Mouse (Mus musculus): ENCODE measurements around the gene Syne2. TPM values are rescaled to one million over a fixed set of nuclear protein-coding genes. Genes with fewer than 3 reads are reported as not detected.

The Syne2 gene
- polyA plus RNA-seq, 1 experiment from 2014 or later: 49.6 TPM

GRCm38 (mm10) chr12:76051879-76052278 is 233.9 kb downstream of the Syne2 start:
- Histone ChIP-seq H3K4me2 (no peak overlapping the region), H3K4me1 (peaks cover 5% of the 10 kb centered on the region; the same call in 1 of the 2 replicates), H3K36me3 (peaks cover 90% of the 10 kb centered on the region), H3K4me3 (no peak overlapping the region), H3K27me3 (replicated peaks) (no peaks in the 10 kb centered on the region), H3K9me3 (no peaks in the 10 kb centered on the region), H3K27ac (replicated peaks) (no peak overlapping the region), H3K9ac (no peak overlapping the region)
- WGBS: 84% methylated on average over 9 of the region's 9 CpGs
- no peak for ATAC-seq (ENCODE audit: extremely low read depth, insufficient number of reproducible peaks, low FRiP score, low TSS enrichment)

DNA sequence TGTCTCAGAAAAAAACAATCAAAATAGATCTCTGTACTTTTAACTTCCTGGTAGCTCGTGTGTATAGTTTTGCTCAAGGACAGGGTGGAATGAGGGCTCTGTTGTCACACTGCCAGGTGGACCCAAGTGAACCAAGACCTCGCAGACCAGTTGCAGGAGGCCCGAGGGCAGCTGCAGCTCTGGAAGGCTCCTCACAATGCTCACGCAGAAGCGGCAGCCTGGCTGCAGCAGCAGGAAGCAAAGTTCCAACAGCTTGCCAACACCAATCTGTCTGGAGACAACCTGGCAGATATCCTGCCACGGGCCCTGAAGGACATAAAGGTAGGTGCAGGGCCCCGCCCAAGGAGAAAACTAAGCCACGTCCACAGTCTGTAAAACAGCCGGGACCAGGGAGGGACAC is 236.7 kb downstream of the Syne2 start:
- H3K27ac ChIP-seq (replicated peaks): no peak overlapping the region
- ATAC-seq (ENCODE audit: extremely low read depth, insufficient number of reproducible peaks, low FRiP score, low TSS enrichment): no peak
- H3K4me2 ChIP-seq: no peak overlapping the region
- H3K4me1 ChIP-seq: no peaks in the 10 kb centered on the region
- 72% methylated on average over 9 of the region's 9 CpGs for WGBS
- peaks cover 92% of the 10 kb centered on the region for H3K36me3 ChIP-seq
- H3K4me3 ChIP-seq: no peak overlapping the region
- no peaks in the 10 kb centered on the region for H3K27me3 ChIP-seq (replicated peaks)
- H3K9ac ChIP-seq: no peak overlapping the region
- no peaks in the 10 kb centered on the region for H3K9me3 ChIP-seq

GRCm38 (mm10) chr12:76063001-76063400 is 245.1 kb downstream of the Syne2 start:
- H3K4me2 ChIP-seq: no peak overlapping the region
- no peaks in the 10 kb centered on the region for H3K9me3 ChIP-seq
- peaks cover 94% of the 10 kb centered on the region for H3K36me3 ChIP-seq
- 78% methylated on average over 4 of the region's 4 CpGs for WGBS
- ATAC-seq (ENCODE audit: extremely low read depth, insufficient number of reproducible peaks, low FRiP score, low TSS enrichment): no peak
- no peaks in the 10 kb centered on the region for H3K27me3 ChIP-seq (replicated peaks)
- no peak overlapping the region for H3K27ac ChIP-seq (replicated peaks)
- no peaks in the 10 kb centered on the region for H3K4me1 ChIP-seq
- H3K9ac ChIP-seq: no peak overlapping the region
- H3K4me3 ChIP-seq: no peak overlapping the region

GRCm38 (mm10) chr12:76070386-76070785 is 252.5 kb downstream of the Syne2 start:
- Histone ChIP-seq H3K27me3 (replicated peaks) (no peaks in the 10 kb centered on the region), H3K4me2 (no peak overlapping the region), H3K27ac (replicated peaks) (no peak overlapping the region), H3K4me3 (no peak overlapping the region), H3K4me1 (peaks cover 23% of the 10 kb centered on the region), H3K9ac (no peak overlapping the region), H3K36me3 (peaks cover 51% of the 10 kb centered on the region), H3K9me3 (no peaks in the 10 kb centered on the region)
- ATAC-seq (ENCODE audit: extremely low read depth, insufficient number of reproducible peaks, low FRiP score, low TSS enrichment): no peak
- 77% methylated on average over 5 of the region's 5 CpGs for WGBS

GRCm38 (mm10) chr12:76071935-76072849 is 254.3 kb downstream of the Syne2 start:
- H3K4me2 ChIP-seq: peak overlapping the region; percentile 57
- 15% methylated on average over 19 of the region's 19 CpGs for WGBS
- peak overlapping the region; percentile 63 for H3K9ac ChIP-seq
- no peaks in the 10 kb centered on the region for H3K9me3 ChIP-seq
- peak overlapping the region; percentile 36 for H3K4me3 ChIP-seq
- peaks cover 23% of the 10 kb centered on the region for H3K4me1 ChIP-seq
- H3K27ac ChIP-seq (replicated peaks): peak overlapping the region; percentile 70
- H3K27me3 ChIP-seq (replicated peaks): no peaks in the 10 kb centered on the region
- ATAC-seq (ENCODE audit: extremely low read depth, insufficient number of reproducible peaks, low FRiP score, low TSS enrichment): no peak
- peaks cover 50% of the 10 kb centered on the region for H3K36me3 ChIP-seq

DNA sequence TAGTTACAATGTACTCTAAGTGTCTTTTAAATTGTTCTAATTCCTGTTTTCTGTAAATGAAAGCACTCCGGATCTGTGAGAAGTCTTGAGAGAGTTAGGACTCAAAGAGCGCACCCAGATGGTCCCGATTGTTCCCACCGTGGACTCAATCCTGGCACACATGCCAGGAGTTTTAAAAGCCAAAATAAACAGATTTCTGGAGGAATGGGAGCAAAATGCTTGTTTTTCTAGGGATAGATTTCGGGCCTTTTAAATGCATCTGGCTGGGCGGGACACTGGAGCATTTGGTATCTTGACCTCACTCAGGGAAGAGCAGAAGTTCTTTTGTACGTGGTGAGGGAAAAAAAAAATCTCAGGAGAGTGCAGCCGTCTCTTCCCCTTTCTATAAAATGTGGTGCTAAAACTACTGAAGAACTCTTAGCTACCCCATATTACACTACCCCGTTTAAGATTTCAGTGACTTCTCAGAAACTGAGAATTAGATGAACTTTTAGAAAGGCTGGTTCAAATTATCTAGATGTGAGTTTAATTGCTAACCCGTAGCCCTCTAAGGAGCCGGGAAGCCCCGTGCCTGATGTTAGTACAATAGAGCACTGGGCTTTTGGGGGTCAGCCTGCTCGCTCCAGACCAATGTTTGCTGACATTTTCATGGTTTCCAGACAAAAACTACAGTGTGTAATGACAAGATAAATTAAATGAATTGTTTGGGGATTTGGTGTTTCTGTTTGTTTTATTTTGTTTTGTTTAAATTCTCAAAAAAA is 255.3 kb downstream of the Syne2 start:
- H3K36me3 ChIP-seq: peaks cover 49% of the 10 kb centered on the region
- no peaks in the 10 kb centered on the region for H3K9me3 ChIP-seq
- peaks cover 23% of the 10 kb centered on the region for H3K4me1 ChIP-seq
- peak overlapping the region; percentile 22 for H3K4me3 ChIP-seq
- ATAC-seq (ENCODE audit: extremely low read depth, insufficient number of reproducible peaks, low FRiP score, low TSS enrichment): no peak
- 32% methylated on average over 13 of the region's 13 CpGs for WGBS
- peak overlapping the region; percentile 28; the same call in 1 of the 2 replicates for H3K9ac ChIP-seq
- H3K27ac ChIP-seq (replicated peaks): peak overlapping the region; percentile 39
- H3K4me2 ChIP-seq: peak overlapping the region; percentile 57
- H3K27me3 ChIP-seq (replicated peaks): no peaks in the 10 kb centered on the region

DNA sequence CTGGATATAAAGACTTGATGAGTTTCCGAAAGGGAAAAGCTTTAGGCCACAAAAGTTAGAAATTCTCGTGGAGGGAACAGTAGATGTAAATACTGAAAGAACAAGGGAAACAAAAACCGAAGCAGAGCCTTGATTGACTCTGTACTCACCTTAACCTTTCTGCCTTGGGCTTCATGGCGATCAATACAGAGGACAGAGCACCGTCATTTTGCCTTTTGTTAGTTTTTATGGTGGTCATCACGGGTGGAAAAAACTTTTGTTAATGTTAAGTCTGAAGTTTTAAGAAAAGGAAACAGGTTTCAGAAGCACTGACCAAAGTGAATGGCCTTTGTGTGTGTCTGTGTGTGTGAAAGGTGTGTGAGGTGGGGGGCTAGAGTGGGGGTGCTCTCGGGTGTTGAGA is 256.0 kb downstream of the Syne2 start:
- H3K4me3 ChIP-seq: no peak overlapping the region
- H3K36me3 ChIP-seq: peaks cover 49% of the 10 kb centered on the region
- no peak for ATAC-seq (ENCODE audit: extremely low read depth, insufficient number of reproducible peaks, low FRiP score, low TSS enrichment)
- no peak overlapping the region for H3K27ac ChIP-seq (replicated peaks)
- H3K4me2 ChIP-seq: no peak overlapping the region
- H3K4me1 ChIP-seq: peaks cover 23% of the 10 kb centered on the region
- 62% methylated on average over 7 of the region's 7 CpGs for WGBS
- no peaks in the 10 kb centered on the region for H3K9me3 ChIP-seq
- no peaks in the 10 kb centered on the region for H3K27me3 ChIP-seq (replicated peaks)
- H3K9ac ChIP-seq: no peak overlapping the region

GRCm38 (mm10) chr12:76080876-76081556 is 263.1 kb downstream of the Syne2 start:
- H3K27me3 ChIP-seq (replicated peaks): no peaks in the 10 kb centered on the region
- no peak for ATAC-seq (ENCODE audit: extremely low read depth, insufficient number of reproducible peaks, low FRiP score, low TSS enrichment)
- H3K4me3 ChIP-seq: peak overlapping the region; percentile 48
- H3K4me1 ChIP-seq: peaks cover 34% of the 10 kb centered on the region
- H3K4me2 ChIP-seq: peak overlapping the region; percentile 78
- H3K36me3 ChIP-seq: peaks cover 35% of the 10 kb centered on the region
- WGBS: 41% methylated on average over 14 of the region's 14 CpGs
- H3K9ac ChIP-seq: peak overlapping the region; percentile 66
- 0 out of 2 replicates have a peak overlapping the region, but pooled peaks have one; percentile 3 for H3K27ac ChIP-seq (replicated peaks)
- H3K9me3 ChIP-seq: no peaks in the 10 kb centered on the region

DNA sequence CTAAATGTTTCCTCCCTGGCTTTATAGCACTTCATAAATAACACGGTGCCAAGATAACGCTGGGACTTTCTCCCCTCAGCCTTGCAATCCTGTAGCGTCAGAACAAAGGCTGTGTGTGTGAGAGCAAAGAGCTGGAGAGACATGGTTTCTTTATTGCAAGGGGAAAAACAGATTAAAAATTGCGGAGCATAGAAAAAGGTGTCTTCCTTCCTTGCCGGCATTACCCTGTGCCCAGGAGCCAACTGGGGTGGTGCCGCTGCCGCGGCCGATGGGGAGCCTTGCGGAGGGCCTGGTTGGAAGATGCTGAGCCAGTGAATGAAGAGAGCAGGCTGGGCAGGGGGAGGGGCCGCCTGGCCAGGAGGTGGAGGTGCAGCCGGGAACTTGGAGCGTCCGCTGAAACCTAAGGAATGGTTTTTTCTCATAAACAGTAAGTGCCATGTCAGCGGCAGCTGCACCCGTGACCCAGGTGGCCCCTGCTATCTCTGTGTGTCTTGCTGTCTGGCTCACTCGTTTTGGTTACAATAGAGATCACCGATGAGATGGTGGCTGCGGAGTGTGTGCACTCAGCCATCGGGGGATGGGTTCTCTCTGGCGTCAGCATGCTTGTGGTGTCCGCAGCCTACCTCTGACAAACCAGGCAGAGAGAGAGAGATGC is 263.8 kb downstream of the Syne2 start:
- H3K4me3 ChIP-seq: peak overlapping the region; percentile 48
- H3K4me2 ChIP-seq: peak overlapping the region; percentile 78
- H3K36me3 ChIP-seq: peaks cover 30% of the 10 kb centered on the region
- H3K9ac ChIP-seq: peak overlapping the region; percentile 66
- H3K27ac ChIP-seq (replicated peaks): 0 out of 2 replicates have a peak overlapping the region, but pooled peaks have one; percentile 3
- no peak for ATAC-seq (ENCODE audit: extremely low read depth, insufficient number of reproducible peaks, low FRiP score, low TSS enrichment)
- H3K9me3 ChIP-seq: no peaks in the 10 kb centered on the region
- H3K4me1 ChIP-seq: peaks cover 37% of the 10 kb centered on the region
- no peaks in the 10 kb centered on the region for H3K27me3 ChIP-seq (replicated peaks)
- 8% methylated on average over 22 of the region's 22 CpGs for WGBS

DNA sequence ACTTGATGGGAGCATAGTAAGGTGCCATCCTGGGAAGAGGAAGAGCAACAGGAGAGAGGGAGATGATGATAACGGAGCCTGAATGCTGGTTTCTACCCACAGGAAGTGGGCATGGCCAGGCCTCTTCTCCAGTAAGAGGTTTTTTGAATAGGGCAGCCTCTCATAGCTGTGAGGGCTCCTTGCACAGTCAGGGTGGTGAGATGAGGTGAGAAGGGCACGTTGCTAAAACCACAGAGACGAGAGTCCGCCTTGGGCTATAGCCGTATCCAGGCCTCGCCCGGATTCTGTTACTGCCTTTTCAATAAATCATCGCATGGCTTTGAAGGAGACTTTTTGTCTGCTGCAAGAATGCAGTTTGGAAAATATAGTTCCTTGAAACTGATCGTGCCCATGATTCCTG is 267.1 kb downstream of the Syne2 start:
- Histone ChIP-seq H3K9ac (no peak overlapping the region), H3K9me3 (no peaks in the 10 kb centered on the region), H3K36me3 (peaks cover 31% of the 10 kb centered on the region), H3K27me3 (replicated peaks) (no peaks in the 10 kb centered on the region), H3K27ac (replicated peaks) (no peak overlapping the region), H3K4me1 (peaks cover 44% of the 10 kb centered on the region), H3K4me3 (no peak overlapping the region), H3K4me2 (no peak overlapping the region)
- WGBS: 75% methylated on average over 9 of the region's 9 CpGs
- ATAC-seq (ENCODE audit: extremely low read depth, insufficient number of reproducible peaks, low FRiP score, low TSS enrichment): no peak

Measured in heart, embryonic 13.5 days (tissue).